Mouse (Mus musculus) cerebellum, adult 18-20 months (tissue): ENCODE results near the gene Adora1.

Experiments
- DNase-seq, 2 experiments: peaks; one replicate each; pipeline ENCODE4 v3.0.0; 2021

The Adora1 gene

DNA sequence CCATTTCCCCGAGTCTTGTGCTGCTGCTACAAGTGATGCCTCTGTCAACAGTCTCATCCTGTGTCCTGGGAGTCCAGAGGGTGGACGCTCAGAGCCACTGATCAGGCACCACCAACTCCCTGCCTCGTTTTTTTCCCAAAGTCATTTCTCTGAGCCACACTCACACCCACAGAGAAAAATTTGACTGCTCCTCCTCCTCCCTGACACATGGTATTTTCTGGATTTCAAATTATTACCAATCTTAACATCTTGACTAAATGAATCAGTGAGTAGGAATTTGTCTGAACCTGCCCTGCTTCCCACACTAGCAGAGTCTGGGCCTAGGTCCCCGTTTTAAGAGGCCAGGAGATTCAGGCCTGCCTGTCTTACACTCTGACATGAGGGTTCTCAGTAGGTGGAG, 43.2 kb downstream of the Adora1 start:
- no peak for DNase-seq

DNA sequence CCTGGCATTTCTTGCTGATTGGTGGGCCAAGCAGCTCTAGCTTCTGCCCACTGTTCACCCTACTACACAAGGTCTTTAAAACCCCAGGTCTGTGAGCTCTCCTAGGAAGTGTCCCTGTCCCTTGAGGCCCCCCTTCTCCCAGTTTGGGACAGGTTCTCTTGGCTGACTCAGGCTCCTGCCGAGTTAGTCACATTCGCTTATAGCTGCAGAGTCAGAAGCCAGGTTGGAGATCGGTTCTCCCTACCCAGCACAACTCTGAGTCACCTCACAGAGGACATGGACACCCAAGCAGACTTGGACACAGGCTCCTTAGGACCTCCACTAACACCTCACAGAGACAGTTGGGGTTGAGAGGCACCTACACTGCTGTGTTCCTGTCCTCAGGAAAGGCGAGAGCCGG, 44.0 kb downstream of the Adora1 start:
- DNase-seq, result peak in 1 of 2 experiments; percentile 17

DNA sequence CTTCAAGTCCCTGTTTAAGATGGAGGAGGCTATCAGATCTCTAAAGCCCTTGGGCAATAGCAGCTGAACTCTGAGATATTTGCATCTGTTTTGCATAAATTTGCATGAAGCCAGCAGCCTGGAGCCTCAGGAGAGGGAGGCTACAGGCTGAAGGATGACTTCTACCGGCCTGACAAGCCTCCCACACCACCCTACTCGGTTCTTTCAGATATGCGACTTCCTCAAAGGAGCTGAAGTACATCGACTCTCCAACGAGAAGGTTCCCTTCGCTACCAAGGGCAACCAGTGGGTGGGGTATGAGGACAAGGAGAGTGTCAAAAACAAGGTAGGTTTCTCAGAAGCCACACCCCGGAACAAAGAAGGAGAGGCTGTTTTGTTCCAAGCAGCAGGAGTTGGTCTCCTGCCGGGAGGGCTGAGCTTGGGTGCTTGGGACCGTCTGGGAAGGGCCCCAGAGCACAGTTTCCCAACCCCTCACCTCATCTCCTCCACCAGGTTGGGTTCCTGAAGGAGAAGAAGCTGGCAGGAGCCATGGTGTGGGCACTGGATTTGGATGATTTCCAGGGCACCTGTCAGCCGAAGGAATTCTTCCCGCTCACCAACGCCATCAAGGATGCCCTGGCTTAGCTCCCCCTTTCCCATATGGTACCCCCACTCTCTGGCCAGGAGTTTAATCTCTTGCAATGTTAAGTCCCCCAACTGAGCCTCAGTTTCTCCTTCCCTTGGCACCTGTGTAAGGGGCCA, 46.1 kb downstream of the Adora1 start:
- peak; percentile 40 to 45 for DNase-seq

DNA sequence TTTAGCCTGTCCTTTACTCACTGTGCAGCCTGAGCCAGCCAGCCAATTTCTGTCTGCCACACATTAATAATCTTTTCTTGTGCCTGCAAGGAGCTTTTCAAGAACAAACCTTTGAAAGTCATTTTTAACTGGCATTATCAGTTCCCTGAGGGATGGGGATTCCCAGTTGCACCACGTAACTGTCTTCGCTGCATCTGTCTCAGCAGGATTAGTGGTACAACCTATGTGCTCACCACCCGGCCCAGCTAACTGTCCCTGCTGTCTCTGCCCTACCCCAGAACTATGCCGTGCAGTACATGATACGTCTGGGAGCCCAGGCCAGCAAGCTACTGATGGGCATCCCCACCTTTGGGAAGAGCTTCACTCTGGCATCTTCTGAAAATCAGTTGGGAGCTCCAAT, 47.0 kb downstream of the Adora1 start:
- DNase-seq, result peak in 1 of 2 experiments; percentile 14

DNA sequence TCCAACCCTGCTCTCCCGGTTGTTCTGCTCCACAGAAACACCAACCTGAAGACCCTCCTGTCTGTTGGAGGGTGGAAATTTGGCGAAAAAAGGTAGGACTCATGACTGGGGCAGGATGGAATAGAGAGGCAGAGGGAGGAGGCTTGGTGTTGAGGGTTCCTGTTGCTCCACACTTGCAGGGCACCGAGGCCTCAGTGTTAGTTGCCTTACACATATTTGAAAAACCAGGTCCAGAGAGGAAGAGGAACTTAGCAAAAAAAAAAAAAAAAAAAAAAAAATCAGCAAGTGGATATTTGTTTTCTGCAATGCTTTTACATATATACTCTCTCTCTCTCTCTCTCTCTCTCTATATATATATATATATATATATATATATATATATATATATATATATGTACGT, 51.1 kb downstream of the Adora1 start:
- DNase-seq, result no peak

DNA sequence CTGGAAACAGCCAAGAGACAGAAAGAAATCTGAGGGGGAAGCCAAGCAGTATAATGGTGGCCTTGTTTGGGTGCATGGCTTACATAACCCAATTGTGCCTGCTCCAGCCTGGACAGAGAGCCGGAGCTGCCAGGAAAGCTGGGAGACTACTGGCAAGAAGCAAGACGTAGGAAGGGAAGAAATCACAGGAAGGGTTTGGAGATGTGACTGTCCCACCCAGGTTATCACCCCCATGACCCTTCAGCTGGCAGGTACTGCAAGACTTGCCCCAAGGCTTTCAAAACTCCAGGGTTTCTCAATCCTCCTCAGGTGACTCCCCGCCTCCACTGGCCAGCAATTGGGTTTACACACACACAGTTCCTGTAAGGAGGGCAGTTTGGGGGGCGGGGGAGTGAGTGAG, 53.2 kb downstream of the Adora1 start, which contains the start of gene Chil1:
Gene Chil1 (plus strand): TSS at position 152 of the 400 bp plus-strand sequence.
- DNase-seq, result peak in 1 of 2 experiments; percentile 50

DNA sequence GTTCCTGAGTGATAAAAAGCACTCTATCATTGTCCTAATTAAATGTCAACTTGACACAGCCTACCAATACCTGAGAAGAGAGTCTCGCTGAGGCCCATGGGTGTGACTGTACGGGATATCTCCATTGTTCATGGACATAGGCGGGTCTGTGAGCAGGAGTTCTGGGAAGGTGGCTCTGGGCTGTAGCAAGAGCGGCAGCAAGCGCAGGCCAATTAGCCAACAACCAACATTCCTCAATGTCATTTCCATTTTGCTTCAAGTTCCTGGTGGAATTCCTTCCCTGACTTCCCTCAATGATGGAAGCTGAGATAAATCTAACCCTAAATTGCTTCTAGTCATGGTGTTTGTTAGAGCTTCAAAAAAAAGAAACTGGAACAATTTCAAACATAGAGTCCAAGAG, 57.3 kb downstream of the Adora1 start:
- no peak for DNase-seq

DNA sequence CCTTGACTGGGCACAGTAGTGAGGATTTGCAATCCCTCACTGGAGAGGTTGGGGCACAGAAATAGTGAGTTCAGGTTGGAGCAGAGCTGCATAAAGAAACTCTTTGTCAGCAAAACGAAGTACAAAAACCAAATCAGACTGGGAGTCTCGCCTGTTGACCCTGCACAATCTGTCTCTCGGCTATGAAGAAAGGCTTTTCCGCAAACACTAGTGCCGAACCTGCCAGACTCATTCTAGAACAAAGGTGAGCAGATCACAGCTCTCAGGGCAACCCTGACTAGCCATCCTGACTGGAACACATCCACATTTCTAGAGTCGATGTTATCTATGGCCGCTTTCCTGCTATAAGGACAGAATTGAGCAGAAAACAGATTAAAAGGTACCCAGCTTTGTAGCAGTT, 62.1 kb downstream of the Adora1 start:
- no peak for DNase-seq

DNA sequence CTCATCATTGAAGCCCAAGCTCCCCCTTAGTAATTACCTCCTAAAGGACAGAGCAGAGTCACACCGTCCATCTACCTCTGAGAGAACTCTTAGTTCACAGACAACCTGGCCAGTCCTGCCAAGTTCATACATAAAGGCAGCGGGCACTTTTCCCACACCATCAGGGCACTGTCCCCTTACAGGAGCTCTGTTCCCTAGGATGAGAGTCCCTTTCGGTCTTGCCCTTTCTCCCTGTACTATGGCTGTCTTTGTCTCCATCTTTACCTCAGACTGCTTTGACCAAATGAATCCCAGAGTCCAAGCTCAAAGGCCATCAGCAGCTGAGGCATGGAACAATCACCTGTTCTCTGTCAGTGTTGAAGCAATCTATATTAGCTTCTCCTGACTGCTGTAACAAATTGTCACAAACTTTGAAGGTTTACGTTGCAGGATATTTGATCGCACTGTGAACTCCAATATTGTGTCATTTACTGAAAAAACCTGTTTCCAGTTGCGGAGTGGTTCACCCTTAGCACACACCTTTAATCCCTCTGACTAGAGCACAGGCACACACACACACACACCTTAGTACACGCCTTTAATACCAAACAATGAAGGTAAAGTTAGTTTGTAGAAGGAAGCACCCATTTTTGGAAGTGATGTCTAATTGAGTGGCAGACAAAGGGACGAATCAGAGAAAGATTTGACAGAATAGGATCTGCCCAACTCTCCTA, 66.1 kb downstream of the Adora1 start:
- no peak for DNase-seq

DNA sequence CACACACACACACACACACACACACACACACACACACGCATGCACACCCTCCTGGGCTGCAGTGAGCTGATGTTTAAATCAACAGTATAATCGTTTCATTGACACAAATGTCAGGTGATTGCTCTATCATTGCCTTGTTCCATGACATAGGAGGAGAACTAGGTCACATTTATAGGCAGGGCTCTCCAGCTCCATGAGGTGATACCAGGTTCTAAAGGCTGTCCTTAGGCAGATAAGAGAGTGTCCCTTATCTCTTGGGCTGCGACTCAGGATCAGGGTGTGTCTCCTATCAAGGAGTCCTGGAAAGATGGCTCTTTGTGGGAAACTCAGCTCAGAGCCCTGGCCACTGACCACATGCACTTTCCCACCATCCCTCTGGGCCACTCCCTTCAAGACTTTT, 66.7 kb downstream of the Adora1 start:
- DNase-seq, result no peak

DNA sequence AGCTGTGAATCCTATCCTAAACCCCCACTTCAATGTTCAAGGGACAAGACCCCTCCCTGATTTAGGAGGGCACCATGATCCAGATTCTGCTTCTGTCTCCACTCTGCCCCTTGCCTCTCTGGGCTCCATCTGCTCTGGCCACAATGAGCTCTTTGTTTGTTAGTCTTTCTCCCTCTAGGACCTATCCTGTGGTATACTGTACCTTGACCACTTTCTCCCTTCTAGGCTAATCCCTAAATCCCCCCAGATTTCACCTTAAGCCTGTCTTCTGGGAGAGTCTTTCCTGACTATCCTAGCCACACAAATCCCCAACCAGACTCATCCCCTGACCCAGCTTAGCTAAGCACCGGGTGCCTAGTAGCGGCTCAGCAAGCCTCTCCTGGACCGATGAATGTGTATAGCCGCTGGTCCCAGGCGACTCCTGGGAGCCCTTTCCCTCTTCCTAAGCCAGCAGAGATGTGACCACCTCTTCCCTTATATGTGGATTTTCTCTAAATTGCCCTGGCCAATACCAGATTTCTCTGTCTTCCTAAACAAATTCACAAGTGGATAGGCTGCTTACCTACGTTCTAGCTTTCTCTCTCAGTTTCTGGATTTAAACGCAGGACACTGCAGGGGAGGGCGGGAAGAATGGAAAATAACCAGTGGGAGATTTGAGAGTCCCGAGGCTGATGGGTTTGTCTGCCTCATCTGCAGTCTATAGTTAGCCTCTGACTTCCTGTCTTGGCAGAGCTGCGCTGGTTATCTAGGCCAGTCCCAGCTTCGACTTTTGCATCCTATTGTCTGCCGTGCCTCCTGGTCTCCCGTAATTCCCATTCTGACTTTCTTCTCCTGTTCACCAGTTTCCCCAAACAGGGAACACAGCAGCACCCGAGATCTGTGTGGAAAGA, 67.6 kb downstream of the Adora1 start:
- peak; percentile 68 to 80 for DNase-seq

DNA sequence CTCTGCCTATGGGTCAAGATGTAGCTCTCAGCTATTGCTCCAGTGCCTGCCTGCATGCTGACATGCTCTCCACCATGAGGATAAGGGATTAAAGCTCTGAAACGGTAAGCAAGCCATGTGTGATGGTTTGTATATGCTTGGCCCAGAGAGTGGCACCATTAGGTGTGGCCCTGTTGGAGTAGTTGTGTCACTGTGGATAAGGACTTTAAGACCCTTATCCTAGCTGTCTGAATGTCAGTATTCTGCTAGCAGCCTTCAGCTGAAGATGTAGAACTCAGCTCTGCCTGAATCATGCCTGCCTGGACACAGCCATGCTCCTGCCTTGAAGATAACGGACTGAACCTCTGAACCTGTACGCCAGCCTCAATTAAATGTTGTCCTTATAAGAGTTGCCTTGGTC, 68.7 kb downstream of the Adora1 start:
- DNase-seq, result no peak

DNA sequence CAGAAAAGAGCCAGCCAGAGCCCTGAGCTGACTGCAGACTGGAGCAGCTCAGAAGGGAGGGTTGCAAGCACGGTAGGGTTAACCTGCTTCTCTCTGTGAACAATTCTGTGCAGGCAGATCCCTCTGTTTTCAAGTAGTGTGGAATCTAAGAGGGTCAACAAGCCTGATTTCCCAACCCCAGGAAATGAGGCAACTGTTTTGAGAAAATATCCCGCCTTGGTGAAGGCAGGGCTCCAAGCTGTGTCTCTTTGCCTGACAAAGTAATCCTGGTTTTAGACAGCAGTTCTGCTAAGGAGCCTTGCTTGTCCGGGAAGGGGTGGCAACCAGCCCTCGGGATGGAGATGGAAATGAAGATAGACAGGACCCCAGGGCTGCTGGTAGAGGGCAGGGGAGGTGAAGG, 70.8 kb downstream of the Adora1 start:
- no peak for DNase-seq

DNA sequence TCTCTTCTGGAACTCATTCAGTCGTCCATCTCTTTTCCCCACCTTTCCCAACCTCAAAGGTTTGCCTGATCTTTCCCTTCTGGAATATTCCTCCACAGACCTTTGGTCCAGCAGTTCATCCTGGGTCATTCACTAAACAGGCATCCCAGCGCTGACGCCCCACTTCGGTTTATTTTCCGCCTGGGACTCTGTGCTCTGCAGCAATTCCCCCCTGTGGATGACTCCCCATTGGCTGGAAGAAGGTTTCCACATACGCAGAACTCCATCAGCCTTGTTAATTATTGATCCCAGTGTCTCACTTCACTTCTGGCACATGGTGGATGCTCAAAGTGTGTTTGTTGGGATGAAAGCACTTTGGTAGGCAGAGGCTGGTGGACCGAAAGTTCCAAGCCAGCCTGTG, 71.8 kb downstream of the Adora1 start:
- no peak for DNase-seq

DNA sequence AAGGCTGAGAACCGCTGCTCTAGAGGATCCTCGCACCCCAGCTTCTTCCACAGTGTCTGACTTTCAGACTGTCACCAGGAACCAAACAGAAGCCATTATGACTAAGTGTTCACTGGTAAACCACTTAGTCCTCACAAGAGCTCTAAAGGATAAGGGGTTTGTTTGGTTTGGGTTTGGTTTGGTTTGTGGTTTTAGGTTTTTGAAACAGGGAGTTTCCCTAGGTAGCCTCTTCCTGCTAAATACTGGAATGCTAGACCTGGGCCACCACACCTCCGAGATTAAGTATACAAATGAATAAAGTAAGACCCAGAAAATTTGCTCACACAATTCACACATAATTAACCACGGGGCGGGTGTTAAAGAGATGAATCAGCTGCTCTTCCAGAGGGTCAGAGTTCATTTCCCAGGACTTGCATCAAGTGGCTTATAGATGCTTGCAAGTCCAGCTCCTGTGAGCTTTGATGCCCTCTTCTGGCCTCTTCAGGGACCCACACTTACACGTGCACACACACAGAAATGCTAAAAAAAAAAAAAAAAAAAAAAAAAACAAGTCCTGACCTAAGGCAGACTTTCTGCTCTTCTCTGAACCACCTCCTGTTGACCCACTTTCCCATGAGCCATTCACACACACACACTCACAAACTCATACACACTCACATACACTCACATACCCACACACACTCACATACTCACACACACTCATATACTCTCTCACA, 72.6 kb downstream of the Adora1 start:
- DNase-seq, result no peak

DNA sequence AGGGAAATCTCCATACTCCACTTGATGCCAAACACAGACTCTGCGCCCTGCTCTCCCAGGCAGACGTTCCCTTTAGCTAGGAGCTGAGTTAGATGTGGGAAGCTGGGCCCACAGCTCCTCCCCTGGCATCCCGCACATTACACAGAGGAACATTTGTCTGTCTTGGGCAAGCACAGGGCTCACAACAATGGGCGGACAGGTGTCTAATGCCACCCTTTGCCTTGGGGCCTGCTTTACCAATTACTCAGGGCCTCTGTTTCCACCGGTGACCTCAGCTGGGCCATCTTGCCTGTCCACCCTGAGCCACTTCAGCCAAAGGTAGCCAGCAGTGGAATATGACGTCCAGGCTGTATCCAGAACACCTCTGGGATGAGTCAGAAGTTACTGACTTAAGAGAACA, 73.8 kb downstream of the Adora1 start:
- DNase-seq, result no peak

DNA sequence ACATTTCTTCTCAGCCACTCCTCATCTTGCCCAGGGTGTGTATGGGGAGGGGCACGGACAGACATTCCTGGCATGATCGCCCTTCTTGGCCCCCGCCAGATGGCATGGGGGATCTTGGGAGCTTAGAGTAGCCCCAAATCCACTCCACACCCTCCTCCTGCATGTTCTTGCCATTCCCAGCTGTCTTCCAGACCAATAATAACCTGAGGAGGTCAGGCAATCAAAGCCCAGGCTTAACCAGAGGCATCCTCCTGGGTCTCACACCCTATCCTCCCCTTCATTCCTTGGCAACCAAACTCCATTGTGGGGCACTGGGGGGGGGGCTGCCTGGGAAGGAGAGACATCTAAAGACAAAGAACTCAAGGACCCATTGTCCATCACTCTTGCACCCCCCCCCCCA, 74.8 kb downstream of the Adora1 start:
- DNase-seq, result no peak

DNA sequence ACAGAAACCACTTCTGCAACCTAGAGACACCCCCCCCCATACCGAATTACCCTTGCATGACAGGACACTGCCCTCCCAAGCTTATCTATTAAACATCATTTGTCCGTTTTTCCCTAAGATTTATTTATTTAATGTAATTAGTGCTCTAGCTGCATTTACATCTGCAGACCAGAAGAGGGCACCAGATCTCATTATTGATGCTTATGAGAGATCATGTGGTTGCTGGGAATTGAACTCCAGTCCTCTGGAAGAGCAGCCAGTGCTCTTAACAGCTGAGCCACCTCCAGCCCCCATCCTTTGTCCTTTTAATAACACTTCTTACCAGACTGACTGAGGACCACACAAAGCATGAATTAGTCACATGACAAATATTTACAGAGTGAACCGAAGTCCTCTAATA, 80.6 kb downstream of the Adora1 start:
- DNase-seq, result no peak

DNA sequence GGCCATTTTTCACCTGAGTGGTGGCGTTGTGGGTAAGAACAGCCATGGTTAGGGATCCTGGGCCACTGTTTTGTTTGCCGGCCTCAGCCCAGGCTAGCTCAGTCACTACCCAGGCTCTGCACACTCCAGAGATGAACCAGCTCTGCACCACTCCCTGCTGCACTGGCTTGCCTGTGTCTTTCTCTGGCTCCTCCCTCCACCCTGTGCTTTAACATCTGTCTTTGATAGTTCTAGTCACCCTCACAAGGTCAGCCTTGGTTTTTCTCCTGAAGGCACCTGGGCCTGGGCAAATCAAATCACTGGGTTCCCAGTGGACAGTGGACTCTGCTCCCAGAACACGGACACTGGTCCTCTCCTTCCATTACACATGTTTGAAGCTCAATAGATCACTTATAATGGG, 81.1 kb downstream of the Adora1 start:
- no peak for DNase-seq

DNA sequence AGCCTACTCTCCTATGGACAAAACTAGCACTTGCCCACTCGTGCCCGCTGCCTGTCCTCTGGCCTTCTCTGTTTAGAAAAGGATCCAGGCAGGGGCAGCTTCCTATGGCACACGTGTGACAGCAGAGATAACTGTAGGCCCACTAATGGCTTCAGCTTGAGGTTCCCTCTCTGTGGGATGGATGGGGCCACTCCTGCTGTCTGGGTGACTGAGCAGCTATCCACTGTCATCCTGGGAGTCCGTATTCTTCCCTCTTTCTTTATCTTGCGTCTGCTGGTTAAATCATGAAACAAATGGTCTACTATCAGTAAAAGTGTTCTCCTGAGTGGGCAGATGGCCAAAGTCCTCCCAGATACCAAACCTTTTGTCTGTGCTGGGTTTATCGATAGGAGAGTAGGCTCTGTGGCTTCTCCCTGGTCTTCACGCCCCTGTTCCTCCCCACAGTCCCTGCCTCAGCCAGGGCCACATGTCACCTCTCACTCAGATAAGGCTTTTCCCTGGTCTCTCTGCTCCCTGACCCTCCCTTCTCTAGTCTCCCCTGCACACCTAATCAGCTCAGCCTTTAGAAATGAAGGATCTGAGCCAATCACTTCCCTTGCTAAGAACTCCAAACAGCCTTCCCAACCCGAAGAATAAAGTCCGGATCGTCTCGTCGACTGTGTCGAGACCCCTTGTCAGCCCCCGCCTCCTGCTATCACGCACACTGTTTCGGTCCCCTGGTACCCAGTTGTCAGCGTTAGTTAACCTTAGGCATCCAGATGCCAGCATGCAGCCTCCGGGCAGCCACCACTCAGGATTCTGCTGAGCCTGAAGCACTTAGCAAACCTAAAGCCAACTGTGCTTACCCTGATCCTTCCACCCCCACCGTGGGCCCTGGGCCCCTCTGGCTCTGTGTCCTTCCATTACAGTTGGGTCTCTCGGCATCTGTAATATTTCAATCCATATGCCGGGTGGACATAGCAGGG, 82.3 kb downstream of the Adora1 start:
- DNase-seq, result no peak

DNA sequence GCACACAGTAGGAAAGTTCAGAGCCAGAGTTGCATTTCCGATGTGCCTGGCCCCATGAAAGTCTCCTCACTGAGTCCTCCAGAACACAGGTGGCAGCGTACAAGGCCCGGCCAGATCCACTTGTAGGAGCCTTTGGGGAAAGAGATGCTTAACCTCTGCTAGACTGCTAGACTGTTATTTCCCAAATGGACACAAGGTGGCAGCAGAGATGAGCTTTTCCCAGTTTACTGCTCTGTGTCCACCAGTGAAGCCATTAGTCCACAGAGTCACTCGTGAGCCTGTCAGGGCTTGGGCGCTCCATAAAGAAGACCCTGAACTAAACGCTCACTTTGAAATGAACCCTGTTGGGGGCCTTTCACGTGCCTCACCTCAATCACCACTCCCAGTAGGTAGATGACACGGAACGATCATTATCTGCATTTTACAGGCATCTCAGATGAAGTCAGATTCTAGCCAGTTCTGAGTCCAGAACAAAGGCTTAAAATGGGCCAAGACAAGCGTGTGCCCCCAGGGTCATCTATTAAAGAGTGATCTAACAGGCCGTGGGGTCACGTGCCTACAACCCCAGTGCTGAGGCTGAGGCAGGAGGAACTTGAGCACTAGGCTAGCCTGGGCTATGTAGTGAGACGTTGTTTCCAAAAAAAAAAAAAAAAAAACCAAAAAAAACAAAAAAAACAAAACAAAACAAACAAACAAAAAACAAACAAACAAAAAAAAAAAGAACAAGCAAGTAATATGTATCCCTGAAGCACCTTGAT, 83.4 kb downstream of the Adora1 start:
- peak; percentile 91 for DNase-seq
